Mouse (Mus musculus): Measurements from ENCODE around the gene Poc1b.

GRCm38 (mm10) chr10:99115471-99116236, 8.8 kb downstream of the Poc1b start:
- TF ChIP-seq POLR2A (IDR thresholded peaks at IDR 0.05; ENCODE audit: borderline replicate concordance, low read depth, low read length): no peak
- TF ChIP-seq CTCF (IDR thresholded peaks at IDR 0.05; ENCODE audit: low read depth, low read length): no peak
